Mouse (Mus musculus) gastrocnemius, postnatal 4 days (tissue): ENCODE measurements at regions not wholly inside any gene's neighbourhood (a gene's known extent, or its start where the extent isn't known, plus 50 kb on each side); places are given as distances from the start of the nearest gene placed in this dataset.

Experiments used
- DNase-seq, 2 experiments: peaks; one replicate each; pipeline ENCODE4 v3.0.0; 2021 to 2022; ENCODE audit warnings: low spot score in 2 of 2, mixed read lengths in 2 of 2

GRCm38 (mm10) chr11:20460501-20460921, 82.5 kb upstream of the Sertad2 start:
- peak in 1 of 2 experiments; percentile 39 for DNase-seq

- no peak for DNase-seq
Measured at GRCm38 (mm10) chr11:20462076-20462475, 81.0 kb upstream of the Sertad2 start.

DNA sequence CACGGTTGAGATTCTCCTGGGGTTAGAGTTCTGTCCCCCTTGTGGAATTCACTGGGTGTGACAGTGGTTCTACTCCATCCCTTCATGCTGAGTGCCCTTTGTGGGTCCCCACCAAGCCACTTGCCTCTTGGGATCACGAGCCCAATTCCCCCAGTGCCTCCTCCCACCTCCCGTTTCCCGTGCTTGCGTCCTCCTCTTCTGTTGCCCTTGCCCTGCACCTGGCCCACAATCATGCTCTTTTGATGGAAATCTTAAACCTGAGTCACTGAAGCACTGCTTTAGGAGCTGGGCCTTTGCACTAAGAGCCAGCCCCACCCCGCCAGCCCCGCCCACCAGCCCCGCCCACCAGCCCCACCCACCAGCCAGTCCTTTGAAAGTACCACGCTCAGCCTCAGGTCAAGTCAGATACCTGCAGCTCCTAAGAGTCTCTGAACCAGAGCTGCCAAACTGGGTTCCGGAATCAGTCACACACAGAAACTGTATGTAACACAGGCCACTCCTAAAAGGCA, 79.8 kb upstream of the Sertad2 start:
- no peak for DNase-seq

DNA sequence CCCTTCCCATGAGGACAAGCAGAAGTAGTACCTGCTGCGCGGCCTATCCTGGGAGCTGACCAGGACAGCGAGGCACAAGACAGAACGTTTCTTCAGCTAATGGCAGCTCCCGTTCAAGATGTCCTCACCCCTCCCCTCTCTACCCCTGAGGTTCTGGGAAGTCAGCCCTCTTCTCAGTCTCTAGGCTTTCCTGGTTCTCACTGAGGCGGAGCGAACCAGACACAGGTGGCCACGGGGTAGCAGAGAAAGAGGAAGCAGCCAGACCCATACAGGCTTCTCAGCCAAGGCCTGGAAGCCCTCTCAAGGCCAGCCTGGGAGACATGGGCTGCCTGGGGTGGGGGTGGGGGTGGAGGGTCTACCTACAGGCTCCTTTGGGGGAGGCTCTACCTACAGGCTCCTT, 78.5 kb upstream of the Sertad2 start:
- DNase-seq = no peak

- DNase-seq = no peak
Measured at GRCm38 (mm10) chr11:20466591-20466990, 76.5 kb upstream of the Sertad2 start.

DNA sequence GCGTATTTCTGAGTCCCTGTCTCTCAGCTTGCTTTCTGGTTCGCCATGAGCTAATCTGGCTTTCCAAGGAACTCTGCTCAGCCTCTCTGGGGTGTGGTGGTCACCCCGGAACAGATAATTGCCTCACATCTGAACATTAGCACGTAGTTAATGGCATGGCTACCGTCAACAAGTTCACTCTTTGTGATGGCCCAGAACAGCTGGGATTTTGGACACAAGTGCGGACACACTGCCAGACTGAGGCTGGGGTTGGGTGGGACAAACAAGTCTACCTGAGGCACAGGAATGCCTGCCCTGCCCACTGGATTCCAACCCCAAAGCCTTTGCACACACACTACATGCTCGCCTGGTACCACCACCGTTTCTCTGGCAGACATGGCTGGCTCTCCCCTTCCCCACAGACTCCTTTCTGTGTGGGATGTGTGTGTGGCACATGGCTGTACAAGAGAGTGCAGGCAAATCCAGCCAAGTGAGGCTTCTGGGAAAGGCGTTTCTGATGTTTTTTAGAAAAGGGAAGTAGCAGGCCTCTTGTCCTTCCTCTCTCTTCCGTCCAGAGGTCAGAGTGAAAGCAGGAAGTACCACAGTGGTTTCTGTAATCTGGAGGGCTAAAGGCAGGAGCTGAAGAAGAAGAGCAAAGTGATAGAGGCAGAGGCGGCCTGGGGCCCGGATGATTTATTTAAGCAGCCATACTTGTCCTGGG, 74.6 kb upstream of the Sertad2 start:
- DNase-seq = no peak

DNA sequence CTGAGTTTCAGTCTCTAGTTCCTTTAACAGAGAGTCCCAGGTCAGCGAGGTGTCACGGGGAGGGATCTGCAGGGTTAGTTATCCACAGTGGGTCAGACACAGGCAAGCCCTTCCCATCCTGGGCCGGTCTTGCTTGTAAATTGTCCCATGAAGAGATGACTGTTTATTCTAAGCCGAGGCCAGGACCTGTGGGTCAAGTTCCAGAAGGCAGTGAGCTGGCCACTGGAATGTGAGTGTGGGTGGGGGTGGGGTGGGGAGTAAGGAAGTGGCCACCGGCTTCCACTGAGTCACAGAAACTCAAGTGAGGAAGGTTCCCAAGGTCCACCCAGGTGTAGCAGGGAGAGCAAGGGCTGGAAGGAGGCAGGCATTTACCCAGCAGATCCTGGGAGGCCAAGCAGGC, 73.7 kb upstream of the Sertad2 start:
- DNase-seq = no peak

DNA sequence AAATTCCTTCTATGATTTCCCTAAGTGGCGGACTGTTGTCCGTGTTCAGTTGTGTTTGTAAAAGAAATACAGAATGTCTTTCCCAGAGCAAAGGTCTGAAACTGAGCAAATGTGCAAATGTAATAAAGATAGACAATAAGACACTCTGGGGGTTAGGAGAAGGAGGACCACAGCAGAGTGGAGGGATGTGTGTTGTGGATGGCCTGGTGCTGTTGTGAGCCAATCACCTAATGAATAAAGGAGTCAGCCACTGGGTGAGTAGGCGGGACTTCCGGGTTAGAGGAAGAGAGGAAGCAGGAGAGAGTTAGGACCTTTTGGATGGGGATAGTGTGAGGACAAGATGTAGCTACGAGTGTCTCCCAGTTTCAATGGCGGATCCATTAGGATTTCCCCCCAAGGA, 72.7 kb upstream of the Sertad2 start:
- no peak for DNase-seq

DNA sequence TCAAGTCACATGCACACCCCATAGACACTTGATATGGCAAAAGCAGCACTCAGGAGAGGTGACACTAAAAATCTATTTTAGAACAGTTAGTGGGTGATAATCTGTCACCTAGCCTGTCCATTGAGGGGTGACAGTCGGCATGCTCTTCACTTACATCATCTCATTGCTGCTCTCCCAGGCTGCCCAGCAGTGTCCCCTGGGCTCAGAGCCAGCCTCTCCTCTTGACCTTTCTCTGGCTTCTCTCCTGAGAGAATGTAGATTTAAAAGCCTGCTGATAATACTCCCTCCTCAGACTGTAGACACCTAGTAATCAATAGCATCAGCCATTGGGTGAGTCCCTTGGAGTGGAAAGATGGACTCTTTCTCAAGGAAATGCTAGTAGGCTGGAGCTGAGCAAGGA, 70.7 kb upstream of the Sertad2 start:
- no peak for DNase-seq

- DNase-seq = no peak
Measured at GRCm38 (mm10) chr11:20475629-20476028, 67.4 kb upstream of the Sertad2 start.

GRCm38 (mm10) chr11:20476494-20476893, 66.6 kb upstream of the Sertad2 start:
- no peak for DNase-seq

DNA sequence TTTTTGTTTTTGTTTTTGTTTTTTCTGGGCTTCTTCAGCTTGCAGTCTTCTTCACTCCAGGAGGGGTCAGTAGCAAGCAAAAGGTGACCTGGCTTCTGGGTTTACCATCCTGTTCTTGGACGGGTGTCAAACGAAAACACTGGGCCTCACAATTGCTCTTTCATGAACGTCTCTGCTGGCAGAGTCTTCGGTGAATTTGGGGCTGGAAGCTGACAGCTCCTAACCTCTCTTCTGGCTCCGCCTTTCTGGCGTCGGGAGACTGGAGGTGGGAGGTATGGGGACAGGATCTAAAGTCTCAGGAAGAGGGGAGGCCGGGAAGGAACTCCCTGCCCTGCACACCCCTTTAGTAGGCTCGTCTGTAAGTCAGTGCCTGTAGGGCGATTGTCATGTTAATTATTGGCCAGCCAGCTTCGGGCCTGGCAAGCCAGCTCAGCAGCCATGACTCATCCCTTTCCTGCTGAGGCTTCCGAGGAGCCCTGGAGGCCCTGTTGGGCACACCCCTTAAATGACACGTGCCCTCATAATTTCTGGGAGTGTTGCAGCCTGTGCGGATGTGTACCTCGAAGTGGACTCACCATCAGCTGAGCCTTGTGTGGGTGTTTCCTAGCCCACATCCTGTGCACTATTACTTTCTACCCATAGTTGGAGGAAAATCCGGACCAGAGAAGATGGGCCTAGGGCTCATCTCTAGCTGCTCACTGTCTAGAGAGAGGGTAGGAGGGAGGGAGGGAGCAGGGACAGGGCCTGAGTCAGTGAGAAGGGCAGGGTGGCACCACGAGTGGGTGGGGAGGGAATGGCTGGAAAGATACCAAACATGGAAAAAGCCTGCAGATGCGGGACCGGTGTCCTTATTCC, 65.6 kb upstream of the Sertad2 start:
- DNase-seq = peak in 1 of 2 experiments; percentile 64

DNA sequence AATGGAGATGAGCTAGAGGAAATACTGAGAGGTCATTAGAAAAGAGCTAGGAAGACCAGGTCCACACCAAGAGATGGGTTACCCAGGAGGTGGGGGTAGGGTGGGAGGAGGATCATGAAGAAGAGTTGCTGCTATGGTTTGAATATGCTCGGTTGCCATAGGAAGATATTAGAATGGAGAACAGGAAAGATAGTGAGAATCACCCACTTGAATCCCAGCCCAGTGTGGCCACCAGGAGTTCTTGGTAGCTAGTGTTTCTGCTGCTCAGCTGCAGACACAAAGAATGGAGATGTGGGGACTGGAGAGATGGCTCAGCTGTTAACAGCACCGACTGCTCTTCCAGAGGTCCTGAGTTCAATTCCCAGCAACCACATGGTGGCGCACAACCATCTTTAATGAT, 62.4 kb upstream of the Sertad2 start:
- no peak for DNase-seq

DNA sequence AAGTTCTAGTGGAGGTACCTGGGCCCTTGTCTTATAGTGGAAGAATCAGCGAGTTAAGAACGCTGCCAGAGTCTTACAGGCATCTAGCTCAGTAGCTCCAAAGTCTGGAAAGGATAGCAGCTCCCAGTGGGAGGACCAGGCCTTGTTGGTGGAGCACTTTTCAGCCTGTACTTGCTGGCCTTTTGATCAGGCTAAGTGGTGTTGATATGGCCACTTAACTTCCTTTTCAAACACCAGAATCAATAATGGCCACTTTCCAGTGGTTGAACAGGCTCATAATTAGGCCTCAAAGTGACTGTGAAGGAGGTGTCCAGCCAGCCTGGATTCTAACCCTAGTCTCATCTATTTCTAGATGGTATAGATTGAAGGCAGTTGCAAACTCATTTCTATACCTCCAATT, 57.7 kb upstream of the Sertad2 start:
- no peak for DNase-seq
